Mouse (Mus musculus) adrenal gland, adult 18-20 months (tissue): Measurements from ENCODE around the gene Ankrd55. TPM values are rescaled to one million over a fixed set of nuclear protein-coding genes. Genes with fewer than 3 reads are reported as not detected.

Source experiments
- DNase-seq, 2 experiments: peaks; one replicate each; pipeline ENCODE4 v3.0.0; 2021 to 2022; ENCODE audit warnings: low spot score in 2 of 2
- total RNA-seq, 2 experiments: library from RNA; stranded (reverse); gene quantifications; 1 replicate in 1 of 2; 2 replicates in 1 of 2; pipeline ENCODE4 v1.2.3; 2021

The Ankrd55 gene
- total RNA-seq, 2 experiments from 2014 or later = 0.80 to 4.8 TPM

DNA sequence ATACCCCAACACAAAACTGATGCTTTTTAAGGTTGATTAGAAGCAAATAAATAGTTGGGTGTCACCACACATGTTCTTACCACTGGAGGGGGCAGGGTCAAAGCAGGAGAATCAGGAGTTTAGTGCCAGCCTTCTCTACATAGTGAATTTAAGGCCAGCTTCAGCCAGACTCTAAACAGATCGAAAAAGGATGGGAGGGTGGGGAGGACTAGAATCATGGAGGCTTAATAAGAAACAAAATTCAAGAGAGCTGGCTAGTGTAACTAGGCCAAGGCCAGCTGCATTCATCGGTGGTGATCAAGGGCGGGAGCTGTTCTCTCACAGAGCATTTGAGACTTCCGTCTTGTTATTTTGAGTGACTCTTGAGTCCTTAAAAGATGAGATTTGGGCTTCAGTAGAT lies 83.5 kb downstream of the Ankrd55 start:
- DNase-seq = no peak

DNA sequence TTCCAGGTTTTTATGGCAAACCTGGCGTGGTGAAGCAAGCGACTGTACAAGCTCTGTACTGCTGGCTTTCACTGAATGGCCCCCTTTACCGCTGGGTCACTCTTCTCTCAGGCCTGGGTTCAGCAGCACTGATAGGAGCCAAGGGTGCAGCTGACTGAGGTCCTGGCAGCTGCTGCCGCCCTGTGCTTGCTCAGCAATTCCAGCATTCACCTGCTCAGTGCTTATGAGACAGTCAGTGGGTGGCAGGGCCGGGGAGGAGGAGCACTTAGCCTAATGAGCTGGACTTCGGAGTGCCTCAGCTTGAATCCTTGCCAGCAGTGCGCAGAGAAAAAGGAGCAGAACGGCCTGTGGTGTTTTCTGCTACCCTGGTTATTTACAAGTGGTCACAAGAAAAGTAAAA lies 87.5 kb downstream of the Ankrd55 start:
- DNase-seq = no peak

DNA sequence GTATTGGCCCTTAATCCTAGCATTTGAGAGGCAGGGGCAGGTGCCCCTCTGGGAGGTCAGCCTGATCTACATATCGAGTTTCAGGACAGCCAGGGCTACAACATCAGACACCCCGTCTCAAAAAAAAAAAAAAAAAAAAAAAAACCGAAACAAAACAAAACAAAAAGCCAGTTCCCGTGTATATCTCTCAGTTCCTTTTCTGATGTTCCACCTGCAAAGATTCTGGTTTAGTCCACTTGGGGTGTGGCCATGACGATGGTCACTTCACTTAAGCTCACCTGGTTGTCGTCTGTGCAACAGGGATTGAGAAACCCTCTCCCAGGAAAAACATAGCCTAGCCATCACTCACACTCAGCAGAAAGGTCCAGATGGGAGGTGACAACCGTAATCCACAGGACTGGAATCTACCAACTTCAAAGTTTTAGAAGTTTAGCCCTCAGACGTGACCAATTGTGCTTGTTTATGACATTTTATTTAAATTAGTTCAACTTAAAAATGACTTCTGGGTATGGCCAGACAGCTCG lies 90.6 kb downstream of the Ankrd55 start:
- no peak for DNase-seq

DNA sequence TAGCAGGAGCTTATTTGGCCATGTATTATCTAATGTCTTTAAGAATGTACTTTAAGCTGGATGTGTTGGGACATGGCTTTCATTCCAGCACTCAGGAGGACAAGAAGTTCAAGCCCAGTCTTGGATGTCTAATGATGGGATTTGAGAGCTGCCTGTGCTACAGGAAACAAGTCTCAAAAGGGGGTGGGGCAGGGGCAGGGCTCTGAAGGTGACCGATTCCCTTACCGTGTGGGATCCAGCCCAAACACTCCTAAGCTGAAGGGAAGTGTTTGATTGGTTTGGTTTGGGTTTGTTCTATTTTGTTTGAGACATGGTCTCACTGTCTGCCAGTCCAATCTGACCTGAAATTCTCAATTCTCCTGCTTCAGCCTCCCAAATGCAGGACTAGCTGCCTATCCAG lies 93.2 kb downstream of the Ankrd55 start:
- no peak for DNase-seq

DNA sequence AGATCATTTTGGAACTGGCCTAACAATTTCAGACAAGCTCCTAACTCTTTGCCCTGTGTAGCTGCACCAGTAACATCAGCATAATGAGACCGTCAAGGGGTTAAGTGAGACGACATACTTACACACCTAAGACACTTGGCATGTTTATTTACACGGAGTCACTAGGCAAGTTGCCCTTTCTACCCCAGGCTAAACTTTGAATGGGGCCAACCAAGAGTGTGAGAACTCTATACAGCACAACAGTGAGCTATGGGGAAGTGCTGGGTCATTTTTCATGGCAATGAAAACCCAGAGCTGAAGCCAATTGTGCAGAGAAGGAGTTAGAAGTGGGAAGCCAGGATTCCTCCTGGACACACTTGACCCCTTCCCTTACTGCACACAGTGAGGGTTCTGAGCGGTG lies 94.2 kb downstream of the Ankrd55 start:
- no peak for DNase-seq

DNA sequence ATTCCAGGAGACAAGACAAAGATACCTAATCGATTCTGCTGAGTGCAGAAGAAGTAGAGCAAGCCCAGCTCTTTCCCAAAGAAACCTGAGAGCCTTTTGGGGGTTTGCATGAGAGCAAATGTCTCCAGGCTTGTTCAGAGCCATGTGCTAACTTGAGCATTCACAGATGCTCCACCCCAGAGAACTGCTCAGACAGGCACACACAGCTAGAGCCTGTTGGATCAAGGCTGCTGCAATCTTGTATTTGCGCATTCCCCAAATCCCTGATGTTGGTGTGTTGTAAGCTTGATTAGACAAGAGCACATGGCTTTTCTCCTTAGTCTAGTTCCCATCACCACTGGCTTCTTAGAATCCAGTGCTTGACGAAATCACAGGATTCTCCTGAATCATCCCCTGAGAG lies 94.7 kb downstream of the Ankrd55 start:
- no peak for DNase-seq

DNA sequence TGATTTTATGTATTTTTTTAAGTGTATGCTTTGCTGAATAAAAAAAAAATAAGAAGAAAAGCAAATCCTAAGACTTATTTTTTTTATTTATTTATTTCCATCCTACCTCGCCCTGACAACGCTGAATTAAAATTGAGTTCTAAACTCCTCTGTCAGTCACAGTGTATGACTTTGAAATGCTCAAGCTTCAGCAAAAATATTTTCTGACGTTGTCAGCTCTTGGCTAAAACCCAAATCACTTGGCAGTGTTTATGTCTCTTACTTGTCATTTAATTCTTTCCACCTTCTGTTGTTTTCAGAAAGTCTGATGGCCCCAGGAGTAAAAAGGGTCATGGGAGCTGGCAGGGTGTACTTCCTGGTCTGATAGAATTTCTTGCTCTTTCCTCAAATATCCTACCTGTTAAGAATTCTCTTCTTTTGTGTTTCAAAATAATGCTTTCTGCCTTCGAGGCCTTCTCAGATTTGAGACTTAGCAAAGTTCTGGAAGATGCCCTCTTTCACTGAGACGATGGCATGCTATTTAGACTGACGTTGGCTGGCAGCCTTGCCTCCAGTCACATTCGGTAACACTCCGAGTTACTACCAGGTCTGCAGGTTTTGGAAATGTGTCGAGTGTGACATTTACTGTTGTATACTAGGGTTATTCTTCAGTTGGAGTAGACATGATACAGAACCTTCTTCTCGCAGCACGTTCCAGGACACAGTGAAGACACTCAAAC lies 95.8 kb downstream of the Ankrd55 start:
- DNase-seq = no peak

DNA sequence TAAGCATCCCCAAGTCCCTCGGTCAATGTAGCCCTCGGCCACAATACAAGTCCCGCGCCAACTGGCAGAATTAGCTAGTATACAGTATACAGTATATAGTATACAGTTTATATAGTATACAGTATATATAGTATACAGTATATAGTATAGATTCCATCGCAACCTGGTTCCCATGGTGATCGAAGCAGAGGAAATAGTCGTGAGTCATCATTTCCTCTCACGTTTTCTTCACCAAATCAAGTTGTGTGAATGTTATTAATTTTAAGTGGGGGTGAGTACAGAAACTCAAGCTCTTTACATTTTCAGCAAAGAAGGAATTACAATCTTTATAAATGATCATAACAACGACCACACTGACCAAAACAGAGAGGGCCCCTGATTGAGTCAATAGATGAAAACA lies 96.8 kb downstream of the Ankrd55 start:
- no peak for DNase-seq

DNA sequence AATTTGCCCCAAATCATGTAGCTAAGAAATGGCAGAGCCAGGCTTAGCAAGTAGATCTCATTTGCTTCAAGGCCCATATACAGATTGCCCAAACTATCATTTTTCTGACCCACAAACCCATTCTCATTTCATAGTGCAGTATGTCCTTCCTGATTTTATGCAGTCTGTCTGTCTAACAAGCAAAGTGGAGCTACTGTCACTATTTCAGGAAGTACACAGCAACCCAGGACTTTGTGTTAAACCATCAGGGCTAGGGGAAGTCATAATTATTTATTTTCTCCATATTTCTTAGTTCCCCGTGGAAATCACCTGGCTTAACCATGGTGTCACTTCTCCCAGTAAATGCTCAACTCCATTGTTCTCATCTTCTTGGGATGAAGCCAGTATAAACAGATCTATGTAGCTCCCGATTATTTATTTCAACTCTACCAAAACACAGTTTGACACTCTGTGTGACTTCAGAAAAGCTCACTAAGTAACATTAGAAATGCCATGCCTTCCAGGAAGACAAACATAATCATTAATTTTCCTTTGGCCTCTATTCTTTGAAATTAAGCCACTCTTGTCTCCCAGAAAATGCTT lies 98.3 kb downstream of the Ankrd55 start:
- no peak for DNase-seq

DNA sequence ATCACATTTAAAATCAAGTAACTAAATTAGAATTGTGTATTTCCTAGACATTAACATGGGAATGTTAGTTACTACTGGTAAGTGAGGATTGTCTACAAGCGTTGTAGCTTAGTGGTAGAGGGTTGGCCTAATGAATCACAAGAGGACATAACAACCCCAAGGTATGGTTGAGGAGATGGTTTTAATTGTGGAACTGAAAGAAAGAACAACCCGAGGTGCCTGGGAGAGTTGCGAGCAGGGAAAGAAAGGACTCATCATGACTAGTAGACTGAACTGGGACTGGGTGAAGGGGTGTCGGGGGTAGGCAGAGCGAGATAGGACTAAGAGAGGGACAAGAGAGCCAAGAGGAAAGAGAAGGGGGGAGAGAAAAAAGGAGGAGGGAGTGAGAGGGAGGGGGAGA lies 99.0 kb downstream of the Ankrd55 start:
- DNase-seq = no peak

DNA sequence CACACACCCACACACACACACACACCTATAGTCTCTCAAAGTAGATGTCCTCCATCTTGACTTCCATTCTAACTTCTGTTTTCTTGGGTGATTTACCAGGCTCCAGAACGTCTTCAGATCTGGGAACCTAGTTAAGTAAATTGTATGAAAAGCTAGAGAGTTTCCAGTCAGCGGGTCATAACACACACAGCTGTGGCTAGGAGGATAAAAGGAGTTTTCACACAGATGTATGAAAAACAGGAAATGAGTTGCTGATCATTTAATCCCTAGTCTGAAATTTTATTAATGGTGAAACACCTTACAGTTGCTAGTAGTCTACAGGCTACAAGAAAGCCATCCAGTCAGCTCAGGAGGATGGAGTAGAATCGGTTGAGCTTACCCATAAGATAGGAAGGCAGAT lies 99.9 kb downstream of the Ankrd55 start:
- DNase-seq = no peak

DNA sequence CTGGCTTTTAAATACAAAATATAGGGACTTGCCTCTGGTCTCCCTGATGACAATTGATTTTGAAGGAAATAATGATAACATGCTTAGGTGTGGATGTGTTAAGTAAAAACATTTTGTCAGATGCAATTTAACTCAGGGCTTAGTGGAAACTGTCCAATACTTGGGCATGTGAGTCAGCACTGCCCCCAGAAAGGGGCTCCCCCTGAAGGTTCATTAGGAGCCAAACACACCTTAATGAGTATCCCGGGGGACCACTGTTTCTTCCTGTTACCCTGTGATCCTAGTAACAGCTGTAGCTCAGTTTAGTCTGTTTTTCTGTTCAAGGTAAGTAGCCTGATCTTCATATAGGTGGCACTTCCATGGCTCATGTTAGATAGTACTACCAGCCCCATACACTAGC lies 102.0 kb downstream of the Ankrd55 start:
- DNase-seq = no peak

DNA sequence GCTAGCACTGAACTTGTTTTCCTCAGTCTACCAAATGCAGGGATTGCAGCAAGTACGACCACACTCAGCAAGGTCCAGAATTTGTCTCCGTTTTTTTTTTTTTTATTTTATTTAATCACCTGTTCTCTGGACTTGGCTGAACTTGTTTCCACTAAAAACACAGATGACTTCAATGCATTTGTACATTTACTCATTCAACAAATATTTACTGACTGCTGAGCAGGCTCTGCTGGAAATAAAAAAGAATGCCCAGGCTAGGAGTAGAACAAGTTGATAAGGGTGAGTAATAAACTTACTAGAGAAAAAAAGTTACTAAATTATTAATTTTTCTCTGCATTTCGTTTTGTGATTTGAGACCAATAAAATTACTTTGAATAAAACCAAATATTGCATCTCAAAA lies 103.1 kb downstream of the Ankrd55 start:
- no peak for DNase-seq

DNA sequence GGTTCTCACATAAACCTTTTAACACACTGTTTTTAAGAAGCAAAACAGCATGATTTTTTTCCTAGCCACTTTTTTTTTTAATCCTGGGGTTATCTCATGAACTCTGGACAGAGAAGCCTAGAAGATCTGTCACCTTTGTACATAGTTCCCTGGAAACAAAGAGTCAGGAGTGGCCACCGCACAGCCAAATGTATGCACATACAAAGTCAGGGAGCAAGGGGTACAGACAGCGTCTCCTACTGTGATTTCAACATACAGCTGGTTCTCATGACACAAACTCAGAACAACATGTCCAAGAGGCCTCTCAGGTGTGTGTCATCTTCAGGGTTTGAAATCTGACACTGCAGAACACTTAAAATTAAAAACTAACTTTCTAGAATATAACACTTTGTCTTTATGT lies 105.1 kb downstream of the Ankrd55 start:
- no peak for DNase-seq

DNA sequence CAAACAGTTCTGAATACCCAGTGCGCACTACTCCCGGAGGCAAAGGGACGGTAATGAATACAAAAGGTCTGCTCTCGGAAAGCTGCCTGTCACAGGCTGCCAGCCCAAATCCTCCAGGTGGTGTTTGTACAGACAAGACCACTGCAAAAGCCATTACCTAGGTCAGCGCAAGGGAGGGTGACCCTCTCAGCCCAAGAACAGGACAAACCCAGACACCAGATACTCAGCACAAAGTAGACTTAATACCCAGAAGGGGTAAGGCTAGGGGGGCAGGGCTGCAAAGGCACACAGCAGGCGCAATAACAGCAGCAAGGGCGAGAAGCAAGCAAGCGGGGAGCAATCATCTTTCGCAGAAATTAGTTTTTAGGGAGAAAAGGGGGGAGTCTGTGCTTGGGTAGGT lies 106.0 kb downstream of the Ankrd55 start:
- DNase-seq = no peak

DNA sequence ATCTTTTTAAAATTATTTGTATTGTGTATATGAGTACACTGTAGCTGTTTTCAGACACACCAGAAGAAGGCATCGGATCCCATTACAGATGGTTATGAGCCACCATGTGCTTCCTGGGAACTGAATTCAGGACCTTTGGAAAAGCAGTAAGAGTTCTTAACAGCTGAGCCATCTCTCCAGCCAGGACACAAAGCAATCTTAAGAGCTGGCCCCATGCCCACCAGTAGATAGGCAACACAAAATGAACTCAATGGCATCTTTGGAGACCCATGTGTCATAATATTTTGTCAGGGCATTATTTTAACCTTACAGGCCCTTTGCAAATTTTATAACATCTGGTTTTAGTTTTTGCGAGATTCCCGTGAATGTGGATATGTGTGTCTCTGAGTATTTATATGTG lies 116.5 kb downstream of the Ankrd55 start:
- no peak for DNase-seq

DNA sequence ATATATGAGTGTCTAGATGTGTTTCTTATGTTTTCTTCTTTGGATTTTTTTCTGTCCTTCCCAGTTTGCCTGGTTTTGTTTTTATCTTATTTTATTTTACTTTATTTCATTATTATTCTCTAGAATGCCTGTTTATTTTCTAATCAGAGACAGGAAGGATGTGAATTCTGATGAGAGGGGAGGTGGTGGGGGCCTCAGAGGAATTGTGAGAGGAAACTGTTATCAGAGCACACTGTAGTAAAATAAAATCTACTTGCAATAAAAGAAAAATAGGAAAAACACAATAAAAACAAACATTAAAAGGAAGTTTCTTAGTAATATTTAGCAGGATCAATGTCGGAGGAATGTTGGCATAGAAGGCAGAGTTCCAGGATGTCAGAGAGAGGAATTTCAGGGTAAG lies 116.9 kb downstream of the Ankrd55 start:
- no peak for DNase-seq

DNA sequence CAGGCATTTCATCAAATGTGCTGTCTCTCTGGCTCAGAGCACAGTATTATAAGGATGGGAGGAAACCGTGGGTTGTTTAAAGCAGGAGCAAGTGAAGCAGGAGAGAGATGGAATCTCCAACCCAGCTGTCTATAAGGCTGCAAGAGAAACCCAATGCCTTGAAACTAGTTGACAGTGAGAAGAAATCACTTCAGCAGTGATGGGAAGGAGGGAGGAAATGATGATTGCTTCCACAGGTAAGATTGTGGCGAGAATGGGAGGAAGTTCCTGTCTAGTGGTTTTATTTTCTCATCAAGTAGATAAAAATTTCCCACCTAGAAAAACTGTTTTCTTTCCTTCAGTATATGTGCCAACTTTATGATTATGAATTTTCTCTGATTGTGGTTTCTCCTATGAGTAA lies 118.4 kb downstream of the Ankrd55 start:
- no peak for DNase-seq

DNA sequence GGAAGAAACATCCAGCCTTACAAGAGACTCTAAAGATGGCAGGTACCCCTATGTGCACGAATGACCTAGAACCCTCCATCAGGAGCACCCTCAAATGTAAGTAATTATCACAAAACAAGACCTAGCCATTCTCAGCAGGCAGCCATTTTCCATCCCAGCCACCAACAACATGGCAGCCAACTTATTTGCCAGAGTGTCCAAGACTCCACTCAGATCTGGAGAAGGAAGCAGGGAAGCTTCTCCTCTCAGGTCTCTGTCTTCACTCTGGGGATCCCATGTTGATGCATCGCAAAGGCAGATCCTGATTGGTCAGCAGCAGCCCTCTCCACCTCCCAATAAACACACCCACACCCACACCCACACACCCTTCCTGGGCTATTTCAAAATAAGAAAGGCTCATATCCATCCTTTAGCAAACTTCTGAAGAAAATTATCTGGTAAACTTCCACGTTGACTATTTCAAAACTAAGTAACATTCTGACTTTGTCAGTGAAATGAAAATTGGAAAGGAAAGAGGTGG lies 119.0 kb downstream of the Ankrd55 start:
- no peak for DNase-seq

DNA sequence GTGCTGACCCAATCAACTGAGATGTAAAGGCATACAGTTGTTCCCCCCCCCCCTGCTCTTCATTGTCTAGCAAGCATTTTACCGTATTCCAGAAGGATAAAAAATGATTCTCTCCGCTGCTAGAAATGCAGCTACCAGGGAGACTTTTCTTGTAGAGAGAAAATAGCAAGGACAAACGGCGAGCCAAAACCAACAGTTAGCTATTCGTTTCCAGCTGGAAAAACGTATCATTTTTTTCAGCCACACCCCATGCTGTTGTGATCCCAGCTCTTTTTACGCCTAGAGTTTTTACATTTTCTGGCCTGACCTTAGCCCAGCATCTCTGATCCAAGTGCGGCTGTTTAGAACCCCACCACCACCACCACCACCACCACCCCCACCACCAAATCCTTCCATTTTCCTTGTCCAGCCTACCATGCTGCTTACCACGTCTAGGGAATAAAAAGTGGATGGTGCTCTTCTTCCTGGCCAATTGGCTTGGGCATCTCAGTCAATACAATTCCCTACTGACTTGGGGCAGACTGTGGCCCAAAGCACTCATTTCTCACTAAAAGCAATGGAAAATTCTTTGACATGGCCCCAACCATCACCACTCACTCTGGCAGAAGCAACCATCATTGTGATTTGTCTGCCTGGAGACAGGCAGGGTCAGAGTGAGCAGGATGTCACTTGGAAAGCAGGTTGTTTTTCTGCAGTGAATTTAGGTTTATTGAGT lies 119.7 kb downstream of the Ankrd55 start:
- no peak for DNase-seq

DNA sequence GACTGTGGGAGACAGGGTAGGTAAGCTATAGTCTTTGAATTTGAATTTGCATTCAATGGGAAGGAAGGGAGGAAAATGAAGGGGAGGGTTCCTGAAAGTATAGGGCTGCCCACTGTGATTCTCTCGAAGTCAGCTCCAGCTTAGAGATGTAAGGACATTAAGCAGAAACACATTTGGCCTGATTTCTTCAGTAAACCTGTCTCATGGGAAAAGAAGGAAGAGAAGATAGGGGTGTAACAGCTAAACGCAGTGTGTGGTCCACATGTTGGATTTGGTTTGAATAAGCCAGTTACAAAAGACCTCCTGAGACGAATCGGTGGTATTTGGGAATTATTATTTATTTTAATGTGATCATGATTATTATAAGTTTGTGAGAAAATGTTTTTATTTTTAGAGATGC lies 120.5 kb downstream of the Ankrd55 start:
- DNase-seq = no peak

DNA sequence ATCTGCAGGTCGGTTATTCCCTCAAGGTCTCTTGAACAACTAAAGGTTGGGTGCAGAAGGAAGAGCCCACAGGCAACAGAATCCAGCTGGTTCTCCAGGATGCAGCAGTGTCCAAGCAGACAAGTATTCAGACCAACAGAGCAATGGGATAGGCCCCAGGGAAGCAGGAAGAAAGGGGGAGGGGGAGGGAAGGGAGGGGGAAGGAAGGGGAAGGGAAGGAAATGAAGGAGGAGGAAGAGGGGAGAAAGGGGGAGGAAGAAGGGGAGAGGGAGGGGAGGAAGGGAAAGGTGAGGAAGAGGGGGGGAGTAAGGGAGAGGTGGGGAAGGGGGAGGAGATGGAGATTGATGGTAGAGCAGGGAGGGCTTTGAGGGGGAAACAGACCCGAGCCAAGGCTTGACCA lies 121.1 kb downstream of the Ankrd55 start:
- no peak for DNase-seq
